In the genomic region with DNA sequence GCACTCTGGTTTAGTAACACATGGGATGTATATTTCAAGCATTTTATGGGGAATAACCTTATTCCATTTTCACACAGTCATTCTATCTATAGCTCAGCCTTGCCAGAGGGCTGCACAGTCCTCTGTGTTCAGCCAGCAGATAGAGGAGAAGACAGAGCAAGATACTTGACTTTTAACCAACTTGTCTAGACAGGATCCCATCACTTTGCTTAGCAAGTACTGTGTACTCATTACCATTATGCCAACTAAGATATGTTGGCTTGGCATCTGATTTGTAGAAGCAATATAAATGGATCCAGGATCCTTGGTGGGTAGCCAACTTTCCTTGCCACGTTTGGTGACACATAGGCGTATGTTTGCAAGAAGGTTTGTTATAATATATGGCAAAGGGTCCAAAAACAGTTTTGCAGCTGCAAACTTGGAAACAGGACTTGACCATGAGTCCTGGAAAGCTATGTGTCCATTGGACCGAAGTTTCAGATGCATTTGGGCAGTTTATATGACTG, we compare ENCODE assay signal across 26 mouse cellular contexts.
"Had no signal": no experiment of that assay in that cellular context is flagged by ENCODE, and none has a peak within 500 bp of the region (broad histone marks: within the 10 kb centered on the region; RNA-seq: fewer than 3 reads in every experiment).

No protein-coding gene starts in this region.

- H3K9ac ChIP-seq: heart, embryonic 13.5 days; heart, embryonic 15.5 days; hindbrain, embryonic 13.5 days; hindbrain, embryonic 15.5 days; kidney, embryonic 15.5 days; limb, embryonic 13.5 days; limb, embryonic 15.5 days; liver, embryonic 12.5 days; liver, embryonic 14.5 days had no signal

- ATAC-seq: hindbrain, postnatal 0 days; intestine, embryonic 16.5 days; liver, embryonic 12.5 days had no signal

- H3K27me3 ChIP-seq: heart, embryonic 13.5 days; heart, embryonic 15.5 days; hindbrain, embryonic 13.5 days; hindbrain, embryonic 15.5 days; kidney, embryonic 15.5 days; limb, embryonic 13.5 days; limb, embryonic 15.5 days; liver, embryonic 12.5 days had no signal

- H3K4me1 ChIP-seq: hindbrain, embryonic 13.5 days; hindbrain, embryonic 15.5 days; kidney, embryonic 15.5 days; limb, embryonic 15.5 days; liver, embryonic 12.5 days had no signal

- H3K36me3 ChIP-seq: heart, embryonic 13.5 days; heart, embryonic 15.5 days; hindbrain, embryonic 13.5 days; hindbrain, embryonic 15.5 days; kidney, embryonic 15.5 days; limb, embryonic 13.5 days; limb, embryonic 15.5 days; liver, embryonic 12.5 days had no signal

- H3K9me3 ChIP-seq: heart, embryonic 13.5 days; heart, embryonic 15.5 days; hindbrain, embryonic 13.5 days; hindbrain, embryonic 15.5 days; kidney, embryonic 15.5 days; limb, embryonic 13.5 days; limb, embryonic 15.5 days; liver, embryonic 12.5 days had no signal

- DNase-seq: gastrocnemius, postnatal 10 days; gastrocnemius, postnatal 25 days; heart, adult 2 months; heart, postnatal 14 days; heart, postnatal 36 days; kidney, adult 11 months; kidney, adult 2 months; kidney, adult 9 months; kidney, postnatal 14 days; kidney, postnatal 36 days; layer of hippocampus, adult 9-11 months; layer of hippocampus, postnatal 36 days; left cerebral cortex, postnatal 4 days had no signal

- H3K4me2 ChIP-seq: heart, embryonic 11.5 days; heart, embryonic 13.5 days; heart, embryonic 15.5 days; hindbrain, embryonic 13.5 days; hindbrain, embryonic 15.5 days; kidney, embryonic 15.5 days; limb, embryonic 13.5 days; limb, embryonic 15.5 days; liver, embryonic 12.5 days had no signal

- H3K27ac ChIP-seq: heart, adult 2 months; heart, embryonic 13.5 days; heart, embryonic 15.5 days; hindbrain, embryonic 13.5 days; hindbrain, embryonic 15.5 days; hindbrain, postnatal 0 days; kidney, embryonic 15.5 days; kidney, postnatal 0 days; limb, embryonic 13.5 days; limb, embryonic 15.5 days; liver, embryonic 12.5 days; liver, embryonic 14.5 days had no signal

- H3K4me3 ChIP-seq: heart, adult 2 months; heart, embryonic 13.5 days; heart, embryonic 15.5 days; hindbrain, embryonic 13.5 days; hindbrain, embryonic 15.5 days; kidney, embryonic 15.5 days; limb, embryonic 13.5 days; limb, embryonic 15.5 days; liver, embryonic 12.5 days had no signal
